Mouse (Mus musculus): ENCODE data around the gene Wdr46.
"Not testable (repeated sequence)": the region's sequence is repeated elsewhere in the genome, so short reads cannot be mapped to it uniquely, and the experiment has no call there.

Wdr46 gene

GRCm38 (mm10) chr17:33979512-33980050, 39.1 kb downstream of the Wdr46 start:
- DNase-seq (ENCODE audit: low read depth), result no peak

DNA sequence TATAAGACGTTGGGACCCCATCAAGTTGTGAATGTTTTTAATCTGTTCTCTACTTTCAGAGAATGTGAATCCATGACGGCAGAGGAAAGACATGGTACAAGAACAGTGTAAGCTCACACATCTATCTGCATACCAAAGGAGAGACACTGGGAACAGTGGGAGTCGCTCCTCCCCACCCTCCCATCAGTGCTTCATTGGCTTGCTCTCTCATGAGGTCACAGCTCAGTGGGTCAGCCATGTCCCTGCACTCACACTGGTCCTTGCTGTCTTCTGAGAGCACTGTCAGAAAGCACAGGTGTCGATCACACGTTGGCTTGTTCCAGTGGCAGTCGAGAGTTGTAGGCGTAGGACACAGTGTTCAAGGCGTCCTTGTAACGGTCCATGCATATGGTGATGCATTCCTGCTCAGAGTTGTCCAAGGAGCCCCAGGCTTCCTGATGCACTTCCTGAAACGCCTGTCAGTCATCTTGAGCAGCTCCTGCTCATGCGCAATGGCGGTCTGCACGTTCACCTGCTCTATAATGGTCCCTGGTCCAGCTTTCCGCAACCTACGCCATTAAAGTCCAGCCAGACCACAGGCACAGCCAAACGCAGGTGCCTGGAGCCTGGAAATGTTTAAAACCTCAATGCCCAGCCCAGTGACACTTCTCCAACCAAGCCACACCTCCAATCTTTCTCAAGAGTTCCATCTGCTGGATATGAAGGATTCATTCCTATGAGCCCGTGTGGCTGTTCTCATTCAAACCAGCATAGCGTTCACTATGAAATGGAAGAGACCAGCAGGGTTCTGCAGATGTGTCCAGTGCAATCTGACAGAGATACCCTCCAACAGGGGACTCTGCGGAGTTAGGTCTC, 39.9 kb downstream of the Wdr46 start:
- no peak for DNase-seq (ENCODE audit: low read depth)

DNA sequence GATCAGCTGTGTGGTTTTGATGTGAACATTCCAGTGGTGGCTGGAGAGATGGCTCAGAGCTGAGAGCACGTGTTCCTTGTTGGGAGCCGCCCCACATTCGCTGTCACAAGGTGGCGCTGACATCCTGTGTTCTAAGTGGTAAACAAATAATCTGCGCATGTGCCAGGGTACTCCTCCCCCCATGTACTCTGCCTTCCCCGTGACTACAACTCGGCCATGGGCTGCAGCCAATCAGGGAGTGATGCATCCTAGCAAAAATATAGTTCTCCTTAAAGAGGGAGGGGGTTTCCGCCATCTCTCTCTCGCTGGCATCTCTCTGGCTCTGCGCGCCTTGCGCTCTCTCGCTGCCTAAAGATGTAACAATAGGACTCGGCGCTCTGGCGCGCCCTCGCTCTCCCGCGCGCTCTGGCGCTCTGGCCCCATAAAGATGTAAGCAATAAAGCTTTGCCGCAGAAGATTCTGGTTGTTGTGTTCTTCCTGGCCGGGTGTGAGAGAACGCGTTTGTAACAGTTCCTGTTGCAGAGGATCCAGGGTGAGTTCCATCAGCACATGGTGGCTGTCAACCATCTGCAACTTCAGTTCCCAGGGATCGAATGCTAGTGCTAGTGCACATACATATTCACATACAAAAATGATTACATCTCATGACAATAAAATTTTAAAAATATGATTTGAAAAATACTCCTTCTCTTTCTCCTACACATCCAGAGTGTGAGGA, 40.9 kb downstream of the Wdr46 start:
- DNase-seq (ENCODE audit: low read depth), result peak; percentile 98

DNA sequence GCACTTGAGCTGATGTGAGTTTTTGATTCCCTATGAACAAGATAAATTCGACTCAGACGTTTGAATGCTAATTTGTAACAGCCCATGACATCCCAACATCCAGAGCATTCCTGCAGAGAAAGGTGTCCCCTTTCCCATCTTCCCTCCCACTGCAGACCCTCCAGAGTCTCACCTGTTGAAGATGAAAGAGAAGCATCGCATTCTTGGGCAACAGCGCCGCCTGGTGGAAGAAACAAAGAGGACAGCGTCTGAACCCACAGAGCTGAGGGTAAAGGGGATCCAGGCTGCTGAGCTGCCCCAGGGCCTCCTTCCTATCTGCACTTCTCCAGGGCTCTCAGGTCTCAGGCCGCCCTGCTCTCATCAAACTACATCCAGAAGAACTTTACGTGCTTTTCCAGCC, 41.7 kb downstream of the Wdr46 start:
- peak; percentile 87 for DNase-seq (ENCODE audit: low read depth)

GRCm38 (mm10) chr17:33991788-33992664, 51.6 kb downstream of the Wdr46 start:
- DNase-seq (ENCODE audit: low read depth), result peak; percentile 92

- peak; percentile 49 for DNase-seq (ENCODE audit: low read depth)
Observed at GRCm38 (mm10) chr17:33994959-33995358, 54.5 kb downstream of the Wdr46 start.

GRCm38 (mm10) chr17:33995651-33996050, 55.2 kb downstream of the Wdr46 start:
- DNase-seq (ENCODE audit: low read depth), result no peak

DNA sequence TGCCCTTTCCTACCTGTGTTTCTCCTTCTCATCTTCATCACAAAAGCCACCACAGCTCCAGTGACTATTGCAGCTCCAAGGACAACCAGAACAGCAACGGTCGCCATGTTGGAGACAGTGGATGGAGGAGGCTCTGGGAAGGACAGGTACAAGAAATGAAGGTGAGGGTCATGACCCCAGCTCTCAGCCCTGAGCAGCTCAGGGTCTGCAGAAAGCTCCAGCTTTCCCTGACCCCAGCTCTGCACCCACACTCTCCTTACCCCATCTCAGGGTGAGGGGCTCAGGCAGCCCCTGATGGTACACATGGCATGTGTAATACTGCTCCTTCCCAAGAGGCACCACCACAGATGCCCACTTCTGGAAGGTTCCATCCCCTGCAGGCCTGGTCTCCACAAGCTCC, 56.6 kb downstream of the Wdr46 start:
- DNase-seq (ENCODE audit: low read depth), result not testable (repeated sequence)

DNA sequence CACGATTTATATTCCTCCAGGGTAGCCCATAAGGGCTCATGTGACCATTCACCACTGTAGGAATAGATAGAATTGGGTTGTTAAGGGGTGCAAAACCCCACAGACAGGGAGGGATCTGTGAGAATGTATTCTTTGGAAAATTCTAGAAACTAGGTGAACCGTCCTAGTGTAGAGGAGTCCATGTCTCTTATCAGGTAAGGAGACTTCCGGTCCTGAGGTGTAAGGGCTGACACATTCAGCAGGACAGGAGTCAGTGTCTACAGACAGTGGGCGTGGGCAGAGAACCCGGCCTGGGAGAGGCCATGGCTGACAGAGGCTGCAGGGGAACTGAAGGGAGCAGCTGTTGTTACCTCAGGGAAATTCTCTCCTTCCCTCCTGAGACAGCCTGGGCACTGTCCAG, 58.2 kb downstream of the Wdr46 start:
- peak; percentile 76 for DNase-seq (ENCODE audit: low read depth)
